Mouse (Mus musculus): ENCODE results near the gene Rbfox1. TPM values are rescaled to one million over a fixed set of nuclear protein-coding genes. Genes with fewer than 3 reads are reported as not detected.

The Rbfox1 gene
- polyA plus RNA-seq, 2 experiments from 2014 or later = not detected

GRCm38 (mm10) chr16:6483628-6484027 is 598.5 kb downstream of the Rbfox1 start:
- ATAC-seq = no peak

DNA sequence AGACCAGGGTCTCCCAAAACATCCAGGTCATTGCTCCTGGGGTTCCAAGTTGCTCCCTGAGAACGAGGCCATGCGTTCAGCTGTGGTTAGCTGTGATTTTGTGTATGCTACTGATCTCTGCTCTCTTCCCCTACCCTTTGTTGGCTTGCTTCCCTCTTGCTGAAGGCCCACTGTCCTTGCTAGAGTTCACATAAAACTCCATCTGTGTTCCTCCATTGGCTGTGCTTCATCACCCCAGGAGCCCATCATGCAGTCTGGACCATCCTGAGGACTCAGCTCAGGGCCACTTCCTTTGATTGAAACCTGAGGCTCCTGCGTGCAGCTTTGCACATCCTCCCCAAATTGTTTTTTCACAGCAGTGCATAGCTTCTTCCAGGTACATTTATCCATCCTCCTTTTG is 600.5 kb downstream of the Rbfox1 start:
- no peak for ATAC-seq

GRCm38 (mm10) chr16:6502219-6502618 is 617.1 kb downstream of the Rbfox1 start:
- ATAC-seq = no peak

DNA sequence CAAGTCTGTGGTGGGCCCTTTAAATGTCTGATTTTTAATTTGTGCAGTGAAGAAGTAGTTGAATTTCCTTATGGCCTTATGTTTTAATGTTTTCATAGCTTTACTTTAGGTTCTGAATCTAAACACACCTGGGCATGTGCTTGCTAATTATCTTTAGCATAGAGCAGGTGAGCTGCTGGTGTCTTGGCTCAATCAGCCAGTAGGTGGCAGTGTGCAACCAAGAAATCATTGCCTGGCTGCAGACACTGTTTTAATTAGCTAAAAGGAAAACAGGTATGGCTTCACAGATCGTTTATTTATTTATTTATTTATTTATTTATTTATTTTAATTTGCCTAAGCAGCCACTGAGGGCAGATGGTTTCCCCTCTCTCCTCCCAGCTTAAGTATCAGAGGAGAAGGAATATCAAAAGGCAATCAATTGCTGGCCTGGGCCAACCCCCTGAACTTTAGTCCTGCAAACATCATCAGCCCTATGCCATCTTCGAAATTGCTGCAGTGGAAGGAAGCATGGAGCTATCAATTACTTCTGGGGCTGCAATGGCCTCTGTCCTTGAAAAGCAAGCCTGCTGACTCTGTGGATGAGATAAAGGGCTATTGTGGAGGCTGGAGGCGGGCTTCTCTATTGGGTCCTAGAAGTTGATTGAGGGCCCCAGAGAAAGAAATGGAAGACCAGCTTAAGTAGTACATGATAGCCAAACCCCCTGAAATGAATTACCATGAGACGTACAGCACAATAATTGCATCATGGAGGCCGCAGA is 618.6 kb downstream of the Rbfox1 start:
- no peak for ATAC-seq

DNA sequence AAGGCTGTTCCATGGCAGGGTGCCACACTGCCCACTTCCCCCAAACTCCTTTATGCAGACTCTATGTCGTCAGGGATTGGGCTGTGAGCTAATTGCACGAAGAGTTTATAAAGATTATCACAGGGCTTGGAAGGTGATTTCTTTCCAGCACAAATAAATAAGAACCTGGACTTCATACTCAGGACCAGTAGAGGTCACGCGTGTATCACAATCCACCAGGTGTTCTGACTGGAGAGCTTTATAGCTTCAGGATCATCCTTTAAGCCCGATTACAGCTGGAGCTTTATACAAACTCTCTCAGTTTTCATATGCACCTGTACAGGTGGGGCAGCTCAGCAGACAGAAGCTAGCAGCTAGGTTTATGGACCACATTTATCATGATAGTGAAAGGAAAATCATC is 623.8 kb downstream of the Rbfox1 start:
- no peak for ATAC-seq

DNA sequence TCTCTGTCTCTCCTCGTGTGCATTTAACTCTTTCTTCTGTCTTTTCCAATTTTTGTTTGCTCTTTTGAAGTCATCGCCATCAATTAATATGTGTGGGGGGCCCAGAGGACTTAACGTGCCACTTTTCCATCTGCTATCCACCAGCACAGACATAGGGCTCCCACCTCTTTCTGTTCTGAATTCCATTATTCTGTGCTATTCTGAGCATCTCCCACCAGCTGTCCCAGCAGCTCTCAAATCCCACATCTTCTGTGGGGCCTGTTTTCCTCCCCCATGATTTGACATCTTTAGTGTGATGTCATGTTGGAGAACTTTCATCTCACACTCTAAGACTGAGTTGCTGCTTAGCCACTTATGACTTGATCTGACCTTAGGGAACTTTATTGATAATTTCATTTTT is 634.3 kb downstream of the Rbfox1 start:
- ATAC-seq = no peak

- ATAC-seq = no peak
Measured at GRCm38 (mm10) chr16:6525507-6526170, 640.5 kb downstream of the Rbfox1 start.

GRCm38 (mm10) chr16:6531459-6531858 is 646.3 kb downstream of the Rbfox1 start:
- ATAC-seq = no peak

GRCm38 (mm10) chr16:6532077-6532995 is 647.2 kb downstream of the Rbfox1 start:
- no peak for ATAC-seq

- no peak for ATAC-seq
Measured at GRCm38 (mm10) chr16:6555776-6556175, 670.6 kb downstream of the Rbfox1 start.

DNA sequence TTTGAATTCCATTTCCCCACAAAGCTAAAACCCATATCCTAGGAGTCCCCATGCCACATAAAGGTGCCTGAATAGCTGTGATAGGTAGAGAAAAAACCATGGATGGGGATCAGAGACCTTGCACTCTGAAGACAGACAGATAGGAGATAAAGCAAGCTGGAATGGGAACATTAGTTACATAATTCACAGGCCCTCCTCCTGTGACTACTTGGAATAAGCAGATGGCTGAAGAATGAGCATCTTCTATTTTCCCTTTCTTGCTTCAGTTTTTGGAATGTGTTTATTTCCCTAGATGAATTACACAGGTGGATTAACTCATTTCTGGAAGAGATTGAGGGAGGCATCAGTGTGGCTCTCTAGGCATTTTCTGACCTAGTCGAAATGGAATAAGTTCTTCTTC is 672.6 kb downstream of the Rbfox1 start:
- ATAC-seq = no peak

- ATAC-seq = no peak
Measured at GRCm38 (mm10) chr16:6584700-6585099, 699.5 kb downstream of the Rbfox1 start.

DNA sequence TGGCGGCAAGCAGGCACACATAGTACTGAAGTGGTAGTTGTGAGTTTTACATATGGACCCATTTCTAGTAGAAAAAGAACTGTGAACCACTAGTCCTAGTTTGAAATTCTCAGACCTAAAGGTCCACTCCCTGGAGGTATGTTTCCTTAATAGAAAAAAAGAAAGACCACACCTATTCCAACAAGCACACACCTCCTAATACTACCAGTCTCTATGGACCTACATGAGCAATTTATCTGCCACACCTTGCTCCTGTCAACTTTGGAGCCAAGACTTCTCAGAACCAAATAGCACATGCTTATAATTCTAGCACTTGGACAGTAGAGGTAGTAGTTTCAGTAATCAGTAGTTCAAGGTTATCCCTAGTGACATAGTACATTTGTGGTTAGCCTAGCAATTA is 700.0 kb downstream of the Rbfox1 start:
- ATAC-seq = no peak

DNA sequence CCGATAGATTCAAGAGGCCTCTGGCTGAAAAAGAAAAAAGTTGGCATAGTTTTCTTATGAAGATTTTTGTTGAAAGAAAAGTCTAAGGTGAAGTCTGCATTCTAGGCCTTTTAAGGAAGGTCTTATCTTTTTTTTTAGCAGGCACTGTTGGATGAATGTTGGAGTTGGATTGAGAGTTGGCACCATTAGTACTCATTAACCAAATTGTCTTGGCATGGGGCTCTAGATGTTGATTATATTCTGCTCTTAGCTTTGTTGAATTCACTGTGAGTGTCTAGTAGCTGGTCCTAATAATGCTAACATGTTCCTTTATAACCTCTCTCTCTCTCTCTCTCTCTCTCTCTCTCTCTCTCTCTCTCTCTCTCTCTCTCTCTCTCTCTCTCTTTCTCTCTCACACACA is 731.4 kb downstream of the Rbfox1 start:
- ATAC-seq = no peak

DNA sequence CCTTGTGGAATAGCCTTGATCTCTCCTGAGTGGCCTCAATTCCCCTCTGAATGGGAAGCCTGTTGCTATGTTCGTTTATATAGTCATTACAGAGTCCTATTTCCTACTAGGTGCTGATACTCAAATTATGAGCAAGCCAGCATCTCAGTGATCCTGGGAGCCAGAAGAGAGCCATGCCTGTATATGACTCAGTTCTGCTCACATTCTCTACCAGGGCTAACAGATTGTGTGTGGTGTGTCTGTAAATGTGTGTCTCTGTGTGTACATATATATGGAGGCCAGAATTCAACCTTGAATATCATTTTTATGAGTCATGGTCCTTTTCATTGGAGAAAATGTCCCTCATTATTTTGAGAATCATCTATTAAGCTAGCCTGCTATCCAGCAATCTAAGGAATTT is 755.2 kb downstream of the Rbfox1 start:
- no peak for ATAC-seq

GRCm38 (mm10) chr16:6646941-6647340 is 761.8 kb downstream of the Rbfox1 start:
- ATAC-seq = no peak

GRCm38 (mm10) chr16:6648753-6649152 is 763.6 kb downstream of the Rbfox1 start:
- no peak for ATAC-seq

GRCm38 (mm10) chr16:6658594-6658993 is 773.4 kb downstream of the Rbfox1 start:
- ATAC-seq = no peak

GRCm38 (mm10) chr16:6686076-6686757 is 801.1 kb downstream of the Rbfox1 start:
- no peak for ATAC-seq

DNA sequence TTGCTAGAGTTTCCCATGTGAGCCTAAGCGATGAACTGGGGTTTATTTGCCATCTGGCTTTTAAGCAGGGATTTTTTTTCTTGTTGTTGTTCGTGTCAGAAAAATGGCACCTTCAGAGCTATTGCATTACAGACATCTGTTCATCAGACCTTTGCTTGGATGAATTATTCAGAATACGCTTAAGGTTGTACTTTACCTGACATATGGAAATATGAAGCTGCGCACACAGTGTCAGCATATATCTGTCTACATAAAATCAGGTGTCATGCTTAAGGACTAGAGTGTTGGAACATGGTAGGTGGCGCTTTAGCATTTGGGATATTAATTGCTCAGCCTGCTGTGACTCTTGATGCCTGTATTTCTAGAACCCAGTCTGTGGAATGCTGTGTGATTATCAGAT is 819.7 kb downstream of the Rbfox1 start:
- no peak for ATAC-seq

- no peak for ATAC-seq
Measured at GRCm38 (mm10) chr16:6712341-6712740, 827.2 kb downstream of the Rbfox1 start.

DNA sequence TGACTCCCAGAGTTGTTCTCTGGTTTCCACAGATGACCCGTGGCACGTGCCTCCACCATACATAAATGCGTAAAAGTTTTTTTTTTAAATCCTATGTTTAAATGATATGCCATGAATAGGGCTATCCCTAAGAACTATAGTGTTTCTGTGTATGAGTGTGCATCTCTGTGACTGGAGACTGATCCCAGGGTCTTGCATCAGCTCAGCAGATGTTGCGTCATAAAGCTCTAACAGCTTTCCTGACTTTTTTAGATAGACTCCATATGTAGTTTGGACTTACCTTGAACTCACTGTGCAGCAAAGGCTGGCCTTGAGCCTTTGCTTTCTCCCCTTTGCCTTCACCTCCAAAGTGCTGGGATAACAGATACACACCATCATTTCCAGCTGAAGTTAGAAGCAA is 830.1 kb downstream of the Rbfox1 start:
- no peak for ATAC-seq

Measured in activated CD4-positive, CD25-positive, alpha-beta regulatory T cell, adult 4 months (primary cell).